Mouse (Mus musculus) natural killer cell, adult 2 months (primary cell): ENCODE data around the gene Auts2.

Experiments
- DNase-seq, 2 experiments: peaks; one replicate each; pipeline ENCODE4 v3.0.0; 2022; ENCODE audit warnings: low spot score in 2 of 2

The Auts2 gene

DNA sequence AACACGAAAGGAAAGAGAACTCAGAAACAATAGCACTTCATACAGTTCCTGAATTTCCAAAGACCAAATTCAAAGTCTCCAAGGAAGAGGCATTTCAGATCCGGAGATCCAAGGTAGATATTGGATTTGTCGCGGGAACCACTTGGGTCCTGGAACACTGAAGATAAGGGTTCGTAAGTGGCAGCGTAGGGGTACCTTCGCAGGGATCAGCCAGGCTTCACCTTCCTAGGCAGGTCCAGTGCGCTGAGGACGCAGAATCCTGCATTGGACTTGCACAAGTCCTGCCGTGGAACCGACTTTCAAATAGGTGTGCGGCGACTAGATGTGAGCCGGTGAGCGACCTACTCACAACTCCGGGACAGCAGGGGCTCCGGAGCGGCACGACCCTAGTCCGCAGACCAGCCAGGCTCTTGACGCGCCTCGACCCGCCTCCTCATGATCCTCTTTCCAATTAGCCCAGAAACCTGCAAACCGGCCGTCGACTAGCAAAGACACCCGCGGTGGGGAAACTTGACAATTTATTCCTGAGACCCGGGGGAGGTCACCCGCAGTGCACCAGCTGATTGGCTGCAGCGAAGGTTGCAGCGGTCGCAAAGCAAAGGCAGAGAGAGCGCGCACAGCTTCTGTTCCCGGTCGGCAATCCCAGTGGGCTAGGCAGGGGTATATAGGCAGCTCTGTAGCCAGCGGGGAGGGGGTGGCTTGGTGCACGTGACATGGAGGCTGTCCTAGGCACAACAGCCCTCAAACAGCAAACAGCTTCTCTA is 926.8 kb downstream of the Auts2 start:
- no peak for DNase-seq

GRCm38 (mm10) chr5:131614238-131614637 is 928.9 kb downstream of the Auts2 start:
- DNase-seq = no peak

DNA sequence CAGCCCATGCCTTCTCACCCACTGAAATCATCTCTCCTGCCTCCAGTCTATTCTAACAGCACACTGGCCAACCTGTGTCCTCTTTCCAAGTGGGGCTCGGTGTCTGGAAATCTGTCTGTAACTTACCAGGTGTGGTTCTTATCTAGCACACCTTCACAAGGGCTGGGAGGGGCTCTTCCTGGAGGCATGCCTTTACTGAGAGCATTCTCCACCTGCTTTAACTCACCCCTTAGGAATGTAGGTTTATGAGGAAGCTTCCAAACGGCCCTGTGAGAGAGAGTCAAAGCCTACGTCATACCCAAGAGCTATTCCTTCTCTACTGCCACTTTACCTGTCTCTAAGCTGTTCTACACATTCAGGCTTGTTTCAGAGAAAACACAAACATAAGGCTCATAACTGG is 929.8 kb downstream of the Auts2 start:
- DNase-seq = no peak

DNA sequence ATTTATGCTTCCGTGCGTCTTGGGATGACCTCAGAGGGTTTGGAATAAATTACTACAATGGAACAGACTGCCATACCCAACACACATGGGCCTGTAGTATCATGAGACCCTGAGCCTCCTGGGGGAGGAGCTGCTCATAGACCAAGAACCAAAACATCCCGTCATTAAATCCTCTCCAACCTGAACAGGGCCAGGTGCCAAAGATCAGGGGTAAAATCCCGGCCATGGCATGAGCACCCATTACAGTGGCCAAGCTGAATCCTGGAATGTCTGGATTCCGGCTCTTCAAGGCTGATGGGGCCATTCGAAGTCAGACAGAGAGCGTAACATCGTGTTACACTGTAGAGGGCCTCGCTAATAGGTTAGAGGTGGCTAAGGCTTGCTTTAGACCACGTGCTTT is 932.4 kb downstream of the Auts2 start:
- no peak for DNase-seq

DNA sequence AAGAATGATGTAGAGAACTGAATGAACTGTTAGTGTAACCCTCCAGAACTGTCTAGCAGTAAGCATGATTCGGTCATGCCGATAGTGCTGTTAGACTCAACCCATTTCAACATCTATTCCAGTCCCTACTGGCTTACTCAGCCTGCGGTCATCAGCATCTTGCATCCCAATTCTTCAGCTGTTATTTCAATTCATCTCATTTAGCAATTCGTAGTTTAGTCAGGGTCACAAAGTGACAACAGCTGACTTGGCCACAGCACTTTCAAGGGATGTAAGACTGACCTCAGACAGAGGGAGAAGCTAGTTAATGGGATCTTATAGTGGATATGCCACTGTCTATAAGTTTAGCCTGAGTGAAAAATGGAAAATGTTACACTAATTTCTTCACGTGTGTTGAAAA is 936.4 kb downstream of the Auts2 start:
- DNase-seq = no peak

GRCm38 (mm10) chr5:131601934-131602692 is 941.0 kb downstream of the Auts2 start:
- DNase-seq = no peak

DNA sequence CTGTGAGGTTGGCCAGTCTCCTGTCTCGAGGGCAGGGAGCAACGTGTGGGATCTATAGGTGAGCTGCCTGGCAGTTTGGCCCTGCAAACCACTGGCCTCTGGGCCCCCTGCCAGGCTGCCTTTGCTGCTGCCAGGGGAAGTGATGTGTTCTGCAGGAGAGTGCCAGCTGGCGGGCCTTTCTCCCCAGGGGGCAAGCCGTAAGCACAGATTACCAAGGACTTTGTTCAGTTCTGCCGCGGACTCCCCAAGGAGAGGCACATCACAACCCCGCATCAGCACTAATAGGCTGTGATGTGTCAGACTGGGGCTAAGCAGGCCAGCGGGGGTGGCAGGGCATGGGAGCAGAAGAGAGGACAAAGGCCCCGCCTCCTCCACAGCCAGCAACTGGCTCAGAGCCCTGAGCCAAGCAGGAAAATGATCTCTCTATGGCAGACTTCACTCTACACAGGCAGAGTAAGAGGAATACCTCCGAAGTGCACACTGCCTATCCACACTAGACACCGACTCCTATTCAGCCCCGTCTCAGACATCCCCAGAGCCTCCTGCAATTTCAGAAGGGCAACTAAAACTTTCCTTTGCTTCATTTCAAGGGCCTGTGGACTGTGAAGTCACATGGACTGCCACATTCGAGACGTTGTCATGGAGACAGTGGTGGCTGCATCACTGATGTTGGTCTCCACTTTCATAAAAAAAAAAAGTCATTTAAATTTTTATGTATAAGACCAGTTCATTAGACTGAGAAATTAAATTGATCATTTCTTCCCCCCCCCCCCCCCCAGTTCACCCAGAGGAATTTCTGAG is 942.6 kb downstream of the Auts2 start:
- DNase-seq = no peak

GRCm38 (mm10) chr5:131597503-131597902 is 945.6 kb downstream of the Auts2 start:
- DNase-seq = no peak

DNA sequence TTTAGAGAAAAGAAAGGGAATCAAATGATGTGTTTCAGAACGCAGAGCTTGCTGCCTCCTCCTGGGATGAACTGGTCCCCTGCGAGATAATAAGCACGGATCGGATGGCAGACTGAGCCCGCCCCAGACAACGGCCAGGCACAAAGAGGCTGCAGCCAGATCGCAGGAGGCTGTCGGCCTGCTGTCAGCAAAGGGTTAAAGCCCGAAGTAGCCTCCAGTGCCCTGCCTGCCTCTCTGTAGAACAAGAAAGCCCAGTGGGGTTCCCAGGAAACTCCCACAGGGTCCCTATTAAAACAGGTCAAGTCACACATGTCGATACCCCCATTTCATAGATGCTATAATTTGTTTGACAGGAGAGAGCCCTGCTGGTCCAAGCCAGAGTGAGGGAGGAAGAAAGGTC is 946.6 kb downstream of the Auts2 start:
- no peak for DNase-seq

- no peak for DNase-seq
These were observed 947.4 kb downstream of the Auts2 start for GRCm38 (mm10) chr5:131595730-131596129.

DNA sequence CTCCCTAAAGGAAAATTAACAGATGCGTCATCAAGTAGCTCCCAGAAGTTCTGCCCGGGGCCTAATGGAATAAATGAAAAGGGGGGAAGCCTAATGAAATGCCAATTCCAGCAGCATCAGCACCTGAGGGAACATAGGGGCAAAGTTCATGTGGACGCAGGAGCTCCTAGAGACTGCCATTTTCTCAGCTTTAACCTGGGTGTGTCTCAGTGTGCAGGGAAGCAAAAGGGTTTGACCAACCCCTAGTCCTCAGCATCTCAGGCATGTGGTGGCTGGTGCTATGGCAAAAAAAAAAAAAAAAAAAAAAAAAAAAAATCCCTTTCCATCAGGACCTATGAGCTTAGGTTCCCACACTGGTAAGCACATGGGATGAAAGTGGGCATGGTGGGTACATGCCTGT is 948.5 kb downstream of the Auts2 start:
- DNase-seq = no peak

DNA sequence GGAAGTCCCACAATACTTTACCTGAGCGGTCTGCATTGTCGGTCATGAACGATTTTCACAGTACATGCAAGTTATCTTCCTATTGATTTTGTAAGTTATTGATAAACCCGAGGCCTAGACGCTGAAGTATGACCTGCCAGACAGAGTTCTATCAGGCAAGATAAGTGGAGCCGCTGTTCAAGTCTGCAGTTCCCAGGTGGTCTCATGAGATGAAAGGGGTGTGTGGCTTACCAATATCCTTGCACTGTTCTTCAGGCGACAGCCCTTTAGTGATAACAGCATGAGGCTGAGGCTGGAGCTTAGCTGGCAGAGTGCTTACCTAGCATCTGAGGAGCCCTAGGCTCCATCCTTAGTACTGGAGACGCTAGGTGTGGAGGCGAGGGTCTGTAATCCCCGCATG is 949.9 kb downstream of the Auts2 start:
- no peak for DNase-seq

DNA sequence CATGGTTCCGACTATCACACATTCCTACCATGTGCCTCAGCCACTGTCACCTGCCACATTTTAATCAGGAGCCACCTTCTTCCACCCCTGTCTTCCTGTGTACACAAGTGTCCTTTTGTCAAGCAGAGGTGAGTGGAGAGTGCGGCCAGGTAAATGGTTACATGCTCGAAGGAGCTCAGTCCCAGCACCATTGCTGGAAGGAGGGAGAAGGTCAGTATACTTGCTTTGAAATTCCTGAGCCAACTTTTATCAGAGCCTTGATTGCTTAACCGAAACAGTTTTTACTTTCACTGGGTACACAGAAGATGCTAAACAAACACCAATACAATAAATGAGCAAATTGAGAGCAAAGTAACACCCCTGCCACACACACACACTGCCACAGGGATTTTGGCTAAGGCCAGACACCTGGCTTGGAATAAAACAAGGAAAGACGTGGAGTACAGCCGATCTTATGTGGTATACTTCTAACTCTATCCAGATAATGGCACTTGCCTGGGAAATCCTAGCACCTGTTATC is 953.1 kb downstream of the Auts2 start:
- no peak for DNase-seq

DNA sequence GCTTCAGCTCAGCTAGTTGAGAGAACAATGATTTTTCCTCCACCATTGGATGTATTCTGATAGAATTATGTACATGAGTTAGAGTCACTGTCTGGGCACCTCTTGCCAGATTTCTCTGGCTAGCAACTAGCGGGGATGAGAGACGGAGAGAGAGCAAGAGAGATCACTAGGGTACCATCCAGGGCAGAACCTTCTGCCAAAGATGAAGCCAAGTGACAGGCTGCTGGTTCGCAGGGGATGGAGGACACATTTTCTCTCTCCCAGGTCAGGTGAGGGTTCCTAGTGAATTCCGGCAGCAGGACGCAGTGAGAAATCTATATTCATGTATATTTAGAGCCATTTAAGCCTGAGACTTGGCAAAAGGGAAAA is 956.8 kb downstream of the Auts2 start:
- DNase-seq = no peak

- no peak for DNase-seq
These were observed 957.3 kb downstream of the Auts2 start for GRCm38 (mm10) chr5:131585684-131586331.

GRCm38 (mm10) chr5:131584260-131585135 is 958.6 kb downstream of the Auts2 start:
- no peak for DNase-seq

GRCm38 (mm10) chr5:131581110-131582050 is 961.8 kb downstream of the Auts2 start:
- DNase-seq = no peak

GRCm38 (mm10) chr5:131578737-131579136 is 964.4 kb downstream of the Auts2 start:
- DNase-seq = no peak

DNA sequence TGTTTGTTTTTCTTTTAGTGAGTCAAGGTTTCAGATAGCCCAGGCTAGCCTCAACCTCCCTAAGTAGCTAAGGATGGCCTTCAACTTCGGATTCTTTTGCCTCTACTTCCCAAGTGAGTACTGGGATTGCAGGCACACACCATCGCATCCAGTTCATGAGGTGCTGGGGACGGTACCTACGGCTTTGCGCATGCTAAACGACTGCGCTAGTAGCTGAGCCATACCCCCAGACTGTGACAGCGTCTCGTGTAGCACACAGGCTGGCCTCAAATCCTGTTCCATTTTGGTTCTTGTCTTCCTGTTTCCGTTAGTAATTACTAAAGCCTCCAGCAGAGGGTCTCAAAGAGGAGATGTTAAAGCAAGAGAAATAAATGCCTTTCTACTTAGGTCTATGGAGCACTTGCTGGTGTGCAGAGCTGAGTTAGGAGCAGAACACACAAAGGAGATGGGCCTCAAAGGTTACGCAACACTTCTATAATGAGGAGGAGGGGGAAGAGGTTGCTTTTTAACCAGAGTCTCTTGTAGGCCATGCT is 967.3 kb downstream of the Auts2 start:
- DNase-seq = no peak
